Mouse (Mus musculus) heart, embryonic 16.5 days (tissue): Measurements from ENCODE around the gene Stx1b. TPM values are rescaled to one million over a fixed set of nuclear protein-coding genes. Genes with fewer than 3 reads are reported as not detected.
A peak's percentile ranks its signal among the peaks of the same experiment; 100 is the strongest.

Source experiments
- ATAC-seq: fragments of 200-750 bp; cut with Nextera tagmentation; replicated peaks from 2 replicates; pipeline ENCODE4 v1.8.0; 2017; ENCODE audit warnings: moderate number of reproducible peaks; ENCODE audit not compliant: insufficient read depth, low FRiP score; ENCODE audit errors: extremely low read depth
- H3K27ac ChIP-seq: fragments of 300-500 bp; sonication (generic); 2 replicates; pipeline ENCODE4 v1.5.1; 2014; ENCODE audit warnings: mild to moderate bottlenecking, low read length, control low read depth, moderate library complexity
- H3K27me3 ChIP-seq: fragments of 300-500 bp; sonication (generic); 2 replicates; pipeline ENCODE4 v1.6.1; 2014; ENCODE audit warnings: low read length, mixed read lengths; ENCODE audit not compliant: control insufficient read depth, insufficient read depth
- H3K36me3 ChIP-seq: fragments of 300-500 bp; sonication (generic); 2 replicates; pipeline ENCODE4 v1.6.1; 2014; ENCODE audit not compliant: control insufficient read depth, insufficient read depth
- H3K4me1 ChIP-seq: fragments of 300-500 bp; sonication (generic); 2 replicates; pipeline ENCODE4 v1.6.1; 2014; ENCODE audit warnings: low read length, mixed read lengths; ENCODE audit not compliant: control insufficient read depth, insufficient read depth
- H3K4me2 ChIP-seq: fragments of 300-500 bp; sonication (generic); 2 replicates; pipeline ENCODE4 v1.6.1; 2014; ENCODE audit warnings: low read depth, mild to moderate bottlenecking, control low read depth, low read length
- H3K4me3 ChIP-seq: fragments of 300-500 bp; sonication (generic); 2 replicates; pipeline ENCODE4 v1.5.1; 2014; ENCODE audit warnings: mild to moderate bottlenecking, control low read depth, low read length
- H3K9ac ChIP-seq: fragments of 300-500 bp; sonication (generic); 2 replicates; pipeline ENCODE4 v1.6.1; 2014; ENCODE audit warnings: low read length, control low read depth
- H3K9me3 ChIP-seq: fragments of 300-500 bp; sonication (generic); replicated peaks from 2 replicates; pipeline ENCODE4 v1.6.1; 2016; ENCODE audit warnings: low read length; ENCODE audit not compliant: control insufficient read depth
- WGBS: fragments of 180-500 bp; shearing (Covaris S2); extraction: QIAGEN DNeasy Blood & Tissue Kit; methylation state at CpG from one replicate; pipeline ENCODE4 v1.1.7; 2014; 5-methylcytosine and 5-hydroxymethylcytosine counted together
- polyA plus RNA-seq: library from polyadenylated mRNA; unstranded; fragments of >200 nt; fragmentation: Nextera tagmentation; extraction: Ambion mirVana; gene quantifications from 2 replicates; pipeline ENCODE4 v1.2.1, GENCODE M21; 2015

Stx1b gene
- polyA plus RNA-seq, 1 experiment from 2014 or later: 1.3 TPM

GRCm38 (mm10) chr7:127768346-127768996 lies 55.9 kb downstream of the Stx1b start:
- H3K27ac ChIP-seq: peak overlapping the region; percentile 52; the same call in 1 of the 2 replicates
- H3K4me2 ChIP-seq: 0 out of 2 replicates have a peak overlapping the region, but pooled peaks have one; percentile 6
- no peak overlapping the region for H3K9ac ChIP-seq
- H3K9me3 ChIP-seq: no peaks in the 10 kb centered on the region
- 52% methylated on average over 13 of the region's 13 CpGs for WGBS
- peaks cover 6% of the 10 kb centered on the region; the same call in 1 of the 2 replicates for H3K4me1 ChIP-seq
- no peak for ATAC-seq
- no peak overlapping the region for H3K4me3 ChIP-seq
- H3K36me3 ChIP-seq: peaks cover 14% of the 10 kb centered on the region
- no peaks in the 10 kb centered on the region for H3K27me3 ChIP-seq

- Histone ChIP-seq H3K9me3 (no peaks in the 10 kb centered on the region), H3K4me2 (no peak overlapping the region), H3K9ac (no peak overlapping the region), H3K27ac (no peak overlapping the region), H3K4me1 (peaks cover 6% of the 10 kb centered on the region; the same call in 1 of the 2 replicates), H3K27me3 (no peaks in the 10 kb centered on the region), H3K4me3 (no peak overlapping the region), H3K36me3 (peaks cover 17% of the 10 kb centered on the region)
- no peak for ATAC-seq
- WGBS: 92% methylated on average over 19 of the region's 19 CpGs
Measured at GRCm38 (mm10) chr7:127767671-127768345, 56.5 kb downstream of the Stx1b start.

DNA sequence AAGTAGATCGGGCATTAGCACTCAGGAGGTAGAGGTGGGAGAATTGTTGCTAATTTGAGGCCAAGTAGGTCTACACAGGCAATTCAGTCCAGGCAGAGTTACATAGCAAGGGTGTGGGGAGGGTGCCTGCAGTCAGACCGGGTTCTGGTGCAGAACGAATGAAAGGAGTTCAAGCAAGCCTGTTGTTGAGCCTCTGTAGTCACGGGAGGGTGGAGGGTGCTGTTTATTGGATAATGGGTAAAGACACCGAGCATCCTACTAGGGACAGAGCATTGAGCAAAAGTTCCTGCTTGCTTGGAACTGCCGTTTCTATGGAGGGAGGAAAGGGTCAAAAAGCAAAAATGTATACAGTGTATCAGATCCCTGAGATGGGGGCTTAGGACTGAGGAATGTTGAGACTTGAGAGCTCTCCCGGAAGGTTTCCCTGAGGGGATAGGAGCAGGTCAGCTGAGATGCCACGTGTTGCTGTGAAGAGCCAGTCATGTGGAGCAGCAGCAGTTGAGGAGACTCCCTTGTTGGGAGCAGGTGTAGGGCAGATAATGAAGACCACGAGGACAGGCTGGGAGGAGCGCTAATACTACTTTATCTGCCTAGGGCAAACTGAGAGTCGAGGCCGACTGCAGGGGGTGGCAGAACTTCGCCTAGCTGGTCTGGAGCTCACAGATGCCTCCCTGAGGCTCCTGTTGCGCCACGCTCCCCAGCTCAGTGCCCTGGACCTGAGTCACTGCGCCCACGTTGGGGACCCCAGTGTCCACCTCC lies 57.3 kb downstream of the Stx1b start:
- no peak overlapping the region for H3K4me3 ChIP-seq
- H3K27ac ChIP-seq: no peak overlapping the region
- no peaks in the 10 kb centered on the region for H3K9me3 ChIP-seq
- H3K36me3 ChIP-seq: peaks cover 19% of the 10 kb centered on the region
- ATAC-seq: no peak
- H3K9ac ChIP-seq: no peak overlapping the region
- H3K4me1 ChIP-seq: peaks cover 6% of the 10 kb centered on the region; the same call in 1 of the 2 replicates
- H3K4me2 ChIP-seq: no peak overlapping the region
- no peaks in the 10 kb centered on the region for H3K27me3 ChIP-seq
- 70% methylated on average over 17 of the region's 17 CpGs for WGBS

DNA sequence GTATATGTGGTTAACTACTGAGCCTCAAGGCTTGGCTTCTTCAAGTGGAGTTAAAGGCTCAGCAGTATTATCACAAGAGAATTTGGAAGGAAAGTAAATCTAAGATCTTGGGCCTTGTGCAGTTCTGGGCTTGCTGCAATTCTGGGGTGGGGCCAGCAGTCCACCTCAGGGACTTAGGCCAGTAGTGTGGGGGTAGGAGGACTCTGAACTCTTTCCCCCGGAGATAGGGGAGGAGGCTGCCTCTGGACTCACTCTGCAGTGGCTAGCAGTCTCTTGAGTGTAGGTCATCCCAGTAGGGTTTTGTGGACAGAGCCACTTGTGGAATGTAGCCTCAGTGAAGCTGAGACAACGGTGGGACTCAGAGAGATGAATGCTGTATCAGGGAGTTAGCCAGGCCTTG lies 58.6 kb downstream of the Stx1b start:
- Histone ChIP-seq H3K27me3 (no peaks in the 10 kb centered on the region), H3K4me1 (peaks cover 8% of the 10 kb centered on the region; the same call in 1 of the 2 replicates), H3K9me3 (no peaks in the 10 kb centered on the region), H3K9ac (no peak overlapping the region), H3K27ac (no peak overlapping the region), H3K36me3 (peaks cover 19% of the 10 kb centered on the region), H3K4me2 (no peak overlapping the region), H3K4me3 (no peak overlapping the region)
- WGBS: 70% methylated on average over 2 of the region's 2 CpGs
- ATAC-seq: no peak

- Histone ChIP-seq H3K4me1 (peaks cover 12% of the 10 kb centered on the region), H3K36me3 (peaks cover 19% of the 10 kb centered on the region), H3K9me3 (no peaks in the 10 kb centered on the region), H3K27me3 (no peaks in the 10 kb centered on the region), H3K9ac (no peak overlapping the region), H3K4me3 (no peak overlapping the region), H3K27ac (no peak overlapping the region), H3K4me2 (no peak overlapping the region)
- ATAC-seq: no peak
- 83% methylated on average over 4 of the region's 4 CpGs for WGBS
Measured at GRCm38 (mm10) chr7:127763642-127764041, 60.7 kb downstream of the Stx1b start.

- H3K9me3 ChIP-seq: no peaks in the 10 kb centered on the region
- no peak overlapping the region for H3K4me3 ChIP-seq
- H3K36me3 ChIP-seq: peaks cover 12% of the 10 kb centered on the region; the same call in 1 of the 2 replicates
- ATAC-seq: 0 out of 2 replicates have a peak, but pooled peaks have one; percentile 35
- H3K9ac ChIP-seq: no peak overlapping the region
- no peak overlapping the region for H3K27ac ChIP-seq
- WGBS: 23% methylated on average over 7 of the region's 7 CpGs
- peaks cover 12% of the 10 kb centered on the region for H3K4me1 ChIP-seq
- H3K4me2 ChIP-seq: no peak overlapping the region
- no peaks in the 10 kb centered on the region for H3K27me3 ChIP-seq
Measured at GRCm38 (mm10) chr7:127761026-127761425, 63.3 kb downstream of the Stx1b start.

DNA sequence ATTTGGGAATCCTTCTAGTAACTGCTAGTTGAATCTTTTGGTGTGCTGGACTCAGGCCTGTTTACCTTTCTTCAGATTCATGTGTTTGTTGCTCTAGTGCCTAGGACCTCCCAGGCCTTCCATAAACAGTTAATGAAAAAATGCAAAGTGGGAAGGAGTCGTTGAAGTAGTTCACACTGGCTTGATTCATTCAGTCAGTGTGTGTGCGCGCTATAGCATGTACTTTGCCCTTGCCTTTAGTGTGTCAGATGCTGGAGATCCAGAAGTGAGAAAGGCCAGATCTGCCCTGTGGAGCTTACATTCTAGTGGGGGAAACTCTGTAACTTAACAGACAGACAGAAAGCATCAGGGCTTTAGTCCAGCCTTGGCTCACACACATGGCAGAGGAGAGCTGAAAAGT lies 63.9 kb downstream of the Stx1b start:
- H3K27me3 ChIP-seq: no peaks in the 10 kb centered on the region
- H3K9me3 ChIP-seq: no peaks in the 10 kb centered on the region
- H3K4me3 ChIP-seq: no peak overlapping the region
- no peak overlapping the region for H3K9ac ChIP-seq
- no peak overlapping the region for H3K4me2 ChIP-seq
- no peak for ATAC-seq
- peaks cover 12% of the 10 kb centered on the region for H3K4me1 ChIP-seq
- peaks cover 11% of the 10 kb centered on the region; the same call in 1 of the 2 replicates for H3K36me3 ChIP-seq
- 76% methylated on average over 3 of the region's 3 CpGs for WGBS
- H3K27ac ChIP-seq: no peak overlapping the region

DNA sequence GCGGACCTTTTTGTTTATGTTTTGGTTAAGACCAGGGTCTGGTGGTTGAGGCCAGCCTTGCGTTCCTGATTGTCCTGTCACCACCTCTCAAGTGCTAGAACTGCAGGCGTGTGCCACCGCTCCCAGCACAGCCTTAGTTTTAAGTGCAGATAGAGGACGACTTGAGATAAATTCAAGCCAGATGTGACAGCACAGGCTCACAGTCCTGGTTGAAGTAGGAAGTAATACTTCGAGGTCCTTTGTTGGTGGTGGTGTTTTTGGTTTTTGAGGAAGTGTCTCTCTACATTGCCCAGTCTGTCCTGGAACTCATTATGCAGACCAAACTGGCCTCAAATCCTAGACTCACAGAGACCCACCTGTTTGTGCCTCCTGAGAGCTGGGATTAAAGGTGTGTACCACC lies 64.6 kb downstream of the Stx1b start:
- no peaks in the 10 kb centered on the region for H3K27me3 ChIP-seq
- H3K36me3 ChIP-seq: peaks cover 8% of the 10 kb centered on the region; the same call in 1 of the 2 replicates
- peaks cover 12% of the 10 kb centered on the region for H3K4me1 ChIP-seq
- H3K9me3 ChIP-seq: no peaks in the 10 kb centered on the region
- no peak overlapping the region for H3K4me3 ChIP-seq
- no peak for ATAC-seq
- H3K4me2 ChIP-seq: peak overlapping the region; percentile 19; the same call in 1 of the 2 replicates
- 32% methylated on average over 6 of the region's 6 CpGs for WGBS
- H3K9ac ChIP-seq: no peak overlapping the region
- H3K27ac ChIP-seq: no peak overlapping the region
